In genomic region chrX:151344501-151344984, GRCm38 (mm10) we compare ENCODE assay signal across 8 mouse cellular contexts. TPM values are rescaled to one million over a fixed set of nuclear protein-coding genes. Genes with fewer than 3 reads are reported as not detected.
DNase-seq lines count a peak whose midpoint lies in the region; ATAC-seq and TF ChIP-seq lines count a peak whose summit lies in the region.

No protein-coding gene starts in this region.

- no peaks in the 10 kb centered on the region for H3K9me3 ChIP-seq in CH12.LX (replicated peaks; ENCODE audit: low read length)
- H3K9me3 ChIP-seq in erythroblast, embryonic 14.5 days (ENCODE audit: control insufficient read depth, low read length) = peaks cover 8% of the 10 kb centered on the region
- H3K9me3 ChIP-seq in heart, embryonic 13.5 days = no peaks in the 10 kb centered on the region
- no peaks in the 10 kb centered on the region for H3K9me3 ChIP-seq in liver, embryonic 14.5 days (ENCODE audit: control insufficient read depth, low read length)
- H3K9me3 ChIP-seq in stomach, embryonic 16.5 days (replicated peaks; ENCODE audit: control insufficient read depth, low read length) = no peaks in the 10 kb centered on the region

- H3K36me3 ChIP-seq in CH12.LX (replicated peaks in 1 of 2; ENCODE audit: control insufficient read depth in 1 of 2, insufficient read depth in 1 of 2, low read length in 1 of 2) = peaks cover 3 to 4% of the 10 kb centered on the region in 2 experiments
- H3K36me3 ChIP-seq in erythroblast, embryonic 14.5 days (ENCODE audit: control insufficient read depth) = peaks cover 6% of the 10 kb centered on the region
- no peaks in the 10 kb centered on the region for H3K36me3 ChIP-seq in heart, embryonic 13.5 days
- no peaks in the 10 kb centered on the region for H3K36me3 ChIP-seq in liver, embryonic 14.5 days (replicated peaks; ENCODE audit: control insufficient read depth, insufficient read depth, low read depth)
- H3K36me3 ChIP-seq in stomach, embryonic 16.5 days (ENCODE audit: control insufficient read depth, insufficient read depth, low read length) = no peaks in the 10 kb centered on the region

- peak overlapping the region; percentile 65 for H3K9ac ChIP-seq in CH12.LX (ENCODE audit: insufficient read depth, low read depth)
- peak overlapping the region; percentile 85 for H3K9ac ChIP-seq in heart, embryonic 13.5 days
- peak overlapping the region; percentile 63 for H3K9ac ChIP-seq in liver, embryonic 14.5 days (replicated peaks)
- peak overlapping the region; percentile 77 for H3K9ac ChIP-seq in stomach, embryonic 16.5 days (ENCODE audit: low read length)

- TF ChIP-seq POLR2A in CH12.LX (IDR thresholded peaks at IDR 0.05; ENCODE audit: low read depth, low read length) = peak; percentile 61
- no peak for TF ChIP-seq POLR2A in bone marrow macrophage, adult 2 months (IDR thresholded peaks at IDR 0.05; ENCODE audit: borderline replicate concordance, low read depth, low read length)

- no peak for TF ChIP-seq CTCF in CH12.LX (conservative IDR thresholded peaks at IDR 0.05 in 1 of 2, IDR thresholded peaks at IDR 0.05 in 1 of 2; ENCODE audit: low read depth in 2 of 2, low read length in 2 of 2)
- TF ChIP-seq CTCF in bone marrow macrophage, adult 2 months (IDR thresholded peaks at IDR 0.05; ENCODE audit: low read depth, low read length) = no peak
- no peak for TF ChIP-seq CTCF in liver, embryonic 14.5 days (IDR thresholded peaks at IDR 0.05; ENCODE audit: low read depth)

- peaks cover 23% of the 10 kb centered on the region for H3K79me2 ChIP-seq in CH12.LX (replicated peaks; ENCODE audit: control insufficient read depth, extremely low read depth, insufficient read depth, poor library complexity, severe bottlenecking)

- ATAC-seq in heart, embryonic 13.5 days (ENCODE audit: extremely low read depth, insufficient number of reproducible peaks, low FRiP score, low TSS enrichment) = peak; percentile 28; the same call in 1 of the 2 replicates
- peak; percentile 45 for ATAC-seq in liver, embryonic 14.5 days (ENCODE audit: insufficient read depth)
- ATAC-seq in stomach, embryonic 16.5 days (ENCODE audit: insufficient read depth, low FRiP score) = peak; percentile 49; the same call in 1 of the 2 replicates

- dilution Hi-C loops in CH12.LX (cut with MboI; ENCODE audit: extremely low pct_ligation_motif_present, extremely low pct_unique_long_range_greater_than_20kb, low sequenced_read_pairs) = no loop called here

- no peaks in the 10 kb centered on the region for H3K27me3 ChIP-seq in CH12.LX (replicated peaks)
- H3K27me3 ChIP-seq in erythroblast, embryonic 14.5 days (ENCODE audit: control insufficient read depth) = peaks cover 8% of the 10 kb centered on the region
- peaks cover 16% of the 10 kb centered on the region; the same call in 1 of the 2 replicates for H3K27me3 ChIP-seq in heart, embryonic 13.5 days (replicated peaks)
- no peaks in the 10 kb centered on the region for H3K27me3 ChIP-seq in liver, embryonic 14.5 days (ENCODE audit: control insufficient read depth, insufficient read depth, low read length)
- no peaks in the 10 kb centered on the region; the same call in 1 of the 2 replicates for H3K27me3 ChIP-seq in stomach, embryonic 16.5 days (ENCODE audit: control insufficient read depth, insufficient read depth, low read length)

- peak overlapping the region; percentile 73 for H3K27ac ChIP-seq in CH12.LX (ENCODE audit: insufficient read depth, low read depth)
- H3K27ac ChIP-seq in bone marrow macrophage, adult 2 months (ENCODE audit: insufficient read depth, low read depth, low read length) = peak overlapping the region; percentile 29
- H3K27ac ChIP-seq in heart, embryonic 13.5 days (replicated peaks) = peak overlapping the region; percentile 87
- H3K27ac ChIP-seq in liver, embryonic 14.5 days = no peak overlapping the region
- H3K27ac ChIP-seq in stomach, embryonic 16.5 days (ENCODE audit: low read length) = peak overlapping the region; percentile 77

- in situ Hi-C loops in CH12.LX (cut with MboI; ENCODE audit: low pct_ligation_motif_present, low pct_unique_long_range_greater_than_20kb, low sequenced_read_pairs) = no loop called here

- peaks cover 0 to 7% of the 10 kb centered on the region in 2 experiments; a peak in 1 of 4 replicates for H3K4me1 ChIP-seq in CH12.LX (ENCODE audit: control insufficient read depth in 1 of 2, insufficient read depth in 2 of 2)
- H3K4me1 ChIP-seq in bone marrow macrophage, adult 2 months (ENCODE audit: control insufficient read depth, insufficient read depth, low read length) = peaks cover 18% of the 10 kb centered on the region
- peaks cover 17% of the 10 kb centered on the region for H3K4me1 ChIP-seq in erythroblast, embryonic 14.5 days (ENCODE audit: control insufficient read depth)
- peaks cover 19% of the 10 kb centered on the region for H3K4me1 ChIP-seq in heart, embryonic 13.5 days
- H3K4me1 ChIP-seq in liver, embryonic 14.5 days (replicated peaks; ENCODE audit: control insufficient read depth in 2 of 2, insufficient read depth in 2 of 2, low read length in 1 of 2) = no peaks in the 10 kb centered on the region
- H3K4me1 ChIP-seq in stomach, embryonic 16.5 days (ENCODE audit: control insufficient read depth, insufficient read depth, low read length) = no peaks in the 10 kb centered on the region

- peak overlapping the region; percentile 82; the same call in 1 of the 2 replicates for H3K4me2 ChIP-seq in CH12.LX (ENCODE audit: insufficient read depth, low read depth, poor library complexity, severe bottlenecking)
- peak overlapping the region; percentile 77 for H3K4me2 ChIP-seq in heart, embryonic 13.5 days
- H3K4me2 ChIP-seq in liver, embryonic 14.5 days (ENCODE audit: low read depth) = peak overlapping the region; percentile 65
- peak overlapping the region; percentile 66 for H3K4me2 ChIP-seq in stomach, embryonic 16.5 days (ENCODE audit: low read depth, low read length)

- H3K4me3 ChIP-seq in CH12.LX (replicated peaks in 1 of 3; ENCODE audit: low read depth in 2 of 3, low read length in 2 of 3, poor library complexity in 1 of 3) = peak overlapping the region; percentile 64 to 81 (median 75)
- H3K4me3 ChIP-seq in bone marrow macrophage, adult 2 months (ENCODE audit: insufficient read depth, low read length) = peak overlapping the region; percentile 77
- peak overlapping the region; percentile 82 for H3K4me3 ChIP-seq in erythroblast, embryonic 14.5 days (replicated peaks)
- H3K4me3 ChIP-seq in heart, embryonic 13.5 days = peak overlapping the region; percentile 76
- peak overlapping the region; percentile 67 to 79 for H3K4me3 ChIP-seq in liver, embryonic 14.5 days (ENCODE audit: insufficient read depth in 1 of 2, low read depth in 2 of 2, low read length in 2 of 2)
- peak overlapping the region; percentile 67 for H3K4me3 ChIP-seq in stomach, embryonic 16.5 days (replicated peaks; ENCODE audit: low read length)

- DNase-seq in CH12.LX (ENCODE audit: extremely low read depth) = peak; percentile 47
- peak; percentile 53 for DNase-seq in kidney, postnatal 10 days
- peak in 1 of 3 experiments; percentile 11 for DNase-seq in liver, embryonic 14.5 days (ENCODE audit: low read depth in 3 of 3, low spot score in 3 of 3)
- peak; percentile 52 to 62 for DNase-seq in natural killer cell, adult 2 months (ENCODE audit: low spot score in 2 of 2)

- no peak for TF ChIP-seq RAD21 in CH12.LX (IDR thresholded peaks at IDR 0.05; ENCODE audit: low read depth, low read length)

- no peak for TF ChIP-seq EP300 in CH12.LX (IDR thresholded peaks at IDR 0.05; ENCODE audit: low read length)
- no peak for TF ChIP-seq EP300 in liver, embryonic 14.5 days (IDR thresholded peaks at IDR 0.05; ENCODE audit: low read depth)

- WGBS in heart, embryonic 13.5 days = 13% methylated on average over 28 of the region's 33 CpGs
- WGBS in liver, embryonic 14.5 days (ENCODE audit: insufficient replicate concordance) = 19% methylated on average over 33 of the region's 33 CpGs
- WGBS in stomach, embryonic 16.5 days = 19% methylated on average over 22 of the region's 33 CpGs

TF ChIP-seq in CH12.LX, 34 proteins besides CTCF, POLR2A, EP300 and RAD21 (continues in another document):
- TF ChIP-seq HCFC1 (IDR thresholded peaks at IDR 0.05; ENCODE audit: low read depth, low read length) (peak; percentile 70), NELFE (IDR thresholded peaks at IDR 0.05; ENCODE audit: low read depth, low read length) (0 out of 2 replicates have a peak, but pooled peaks have one; percentile 36), ZNF384 (IDR thresholded peaks at IDR 0.05; ENCODE audit: low read depth, low read length) (no peak), POLR2AphosphoS2 (IDR thresholded peaks at IDR 0.05; ENCODE audit: low read depth, low read length) (no peak), MYC (IDR thresholded peaks at IDR 0.05; ENCODE audit: low read depth, low read length) (peak; percentile 77), CHD2 (IDR thresholded peaks at IDR 0.05; ENCODE audit: low read length) (0 out of 2 replicates have a peak, but pooled peaks have one; percentile 15), TBP (conservative IDR thresholded peaks at IDR 0.05; ENCODE audit: low read depth, low read length) (0 out of 2 replicates have a peak, but pooled peaks have one; percentile 40), ELF1 (IDR thresholded peaks at IDR 0.05; ENCODE audit: low read depth, low read length) (peak; percentile 59; the same call in 1 of the 2 replicates), KAT2A (IDR thresholded peaks at IDR 0.05; ENCODE audit: insufficient replicate concordance, low read length) (no peak), MAFK (IDR thresholded peaks at IDR 0.05; ENCODE audit: insufficient replicate concordance, low read length) (no peak), PAX5 (IDR thresholded peaks at IDR 0.05; ENCODE audit: low read length) (no peak), USF2 (conservative IDR thresholded peaks at IDR 0.05; ENCODE audit: low read depth, low read length) (no peak), BHLHE40 (IDR thresholded peaks at IDR 0.05; ENCODE audit: low read depth, low read length) (no peak), MEF2A (IDR thresholded peaks at IDR 0.05; ENCODE audit: borderline replicate concordance, low read depth, low read length) (no peak), SIN3A (IDR thresholded peaks at IDR 0.05; ENCODE audit: low read length) (peak; percentile 63), GABPA (IDR thresholded peaks at IDR 0.05; ENCODE audit: insufficient replicate concordance, low read depth, low read length) (no peak)

RNA-seq across cellular contexts. Expression of gene Fam120c, which starts 0.6 kb away (rescaled TPM):
- total RNA-seq in CH12.LX (2012; rRNA removed) = 0.84 and 1.4 TPM in 2 replicates
- total RNA-seq in CH12.LX (2014; rRNA removed) = 0.20 and 0.24 TPM in 2 replicates
- polyA plus RNA-seq in CH12.LX (2012; ENCODE audit: insufficient read length, low read depth) = 0.53 and 0.67 TPM in 2 replicates
- 1.8 and 2.6 TPM in 2 replicates for polyA plus RNA-seq in bone marrow macrophage, adult 2 months (2012; ENCODE audit: insufficient read depth, insufficient read length, missing spikeins)
- 0.03 and 0.04 TPM in 2 replicates for polyA plus RNA-seq in erythroblast, embryonic 14.5 days (2012)
- polyA plus RNA-seq in heart, embryonic 13.5 days (2015; fragmentation: Nextera tagmentation; extraction: Ambion mirVana) = 2.8 and 2.9 TPM in 2 replicates
- polyA plus RNA-seq in liver, embryonic 14.5 days (2012; rRNA removed) = 0.42 and 0.48 TPM in 2 replicates
- polyA plus RNA-seq in liver, embryonic 14.5 days (2014; fragmentation: Nextera tagmentation; extraction: Ambion mirVana) = 0.76 TPM in 2 replicates
- 3.1 and 3.3 TPM in 2 replicates for polyA plus RNA-seq in stomach, embryonic 16.5 days (2015; fragmentation: Nextera tagmentation; extraction: Ambion mirVana)
